Mouse (Mus musculus) limb, embryonic 11.5 days (tissue): ENCODE measurements around the gene Mcoln2. TPM values are rescaled to one million over a fixed set of nuclear protein-coding genes. Genes with fewer than 3 reads are reported as not detected.
A peak's percentile ranks its signal among the peaks of the same experiment; 100 is the strongest.

ENCODE experiments used
- ATAC-seq: fragments of 200-750 bp; cut with Nextera tagmentation; 2 replicates; pipeline ENCODE4 v1.8.0; 2017; ENCODE audit warnings: low read depth; ENCODE audit not compliant: insufficient number of reproducible peaks, low FRiP score, low TSS enrichment
- DNase-seq: peaks from one replicate; pipeline ENCODE4 v3.0.0-alpha.2; 2015; ENCODE audit warnings: low spot score
- H3K27ac ChIP-seq: fragments of 300-500 bp; sonication (generic); replicated peaks from 2 replicates; pipeline ENCODE4 v1.5.1; 2014; ENCODE audit warnings: low read depth, mild to moderate bottlenecking, low read length
- H3K27me3 ChIP-seq: fragments of 300-500 bp; sonication (generic); 2 replicates; pipeline ENCODE4 v1.6.1; 2014; ENCODE audit warnings: mild to moderate bottlenecking, low read length, mixed read lengths; ENCODE audit not compliant: control insufficient read depth, insufficient read depth
- H3K36me3 ChIP-seq: fragments of 300-500 bp; sonication (generic); 2 replicates; pipeline ENCODE4 v1.6.1; 2014; ENCODE audit warnings: mild to moderate bottlenecking, low read length, moderate library complexity, mixed read lengths; ENCODE audit not compliant: control insufficient read depth, insufficient read depth
- H3K4me1 ChIP-seq: fragments of 300-500 bp; sonication (generic); 2 replicates; pipeline ENCODE4 v1.6.1; 2014; ENCODE audit warnings: low read length, mixed read lengths; ENCODE audit not compliant: control insufficient read depth, insufficient read depth
- H3K4me2 ChIP-seq: fragments of 300-500 bp; sonication (generic); 2 replicates; pipeline ENCODE4 v1.6.1; 2014; ENCODE audit warnings: low read depth, mild to moderate bottlenecking, moderate library complexity; ENCODE audit not compliant: severe bottlenecking
- H3K4me3 ChIP-seq: fragments of 300-500 bp; sonication (generic); 2 replicates; pipeline ENCODE4 v1.5.1; 2014; ENCODE audit warnings: low read depth, low read length
- H3K9ac ChIP-seq: fragments of 300-500 bp; sonication (generic); 2 replicates; pipeline ENCODE4 v1.6.1; 2014; ENCODE audit warnings: mild to moderate bottlenecking, low read length
- H3K9me3 ChIP-seq: fragments of 300-500 bp; sonication (generic); 2 replicates; pipeline ENCODE4 v1.6.1; 2016; ENCODE audit warnings: low read length; ENCODE audit not compliant: control insufficient read depth
- WGBS: fragments of 180-500 bp; shearing (Covaris S2); extraction: QIAGEN DNeasy Blood & Tissue Kit; methylation state at CpG from one replicate; pipeline ENCODE4 v1.1.7; 2014; 5-methylcytosine and 5-hydroxymethylcytosine counted together
- polyA plus RNA-seq: library from polyadenylated mRNA; unstranded; fragments of >200 nt; fragmentation: Nextera tagmentation; extraction: Ambion mirVana; gene quantifications from 2 replicates; pipeline ENCODE4 v1.2.1, GENCODE M21; 2014

Mcoln2 gene
- polyA plus RNA-seq: 0.63 and 1.1 TPM in 2 replicates

- no peaks in the 10 kb centered on the region for H3K27me3 ChIP-seq
- no peak within 1 kb of the TSS for H3K27ac ChIP-seq
- no peaks in the 10 kb centered on the region for H3K36me3 ChIP-seq
- DNase-seq (peak; percentile 24), ATAC-seq (peak; percentile 49; the same call in 1 of the 2 replicates)
- peak within 1 kb of the TSS; percentile 40 for H3K4me3 ChIP-seq
- peaks cover 11% of the 10 kb centered on the region for H3K4me1 ChIP-seq
- H3K9ac ChIP-seq: peak within 1 kb of the TSS; percentile 49
- H3K9me3 ChIP-seq: no peaks in the 10 kb centered on the region
- H3K4me2 ChIP-seq: peak within 1 kb of the TSS; percentile 92
- WGBS: 10% methylated on average over 33 of the region's 34 CpGs
Measured at GRCm38 (mm10) chr3:146149156-146150057, at the start of gene Mcoln2. Mcoln2 (plus strand) TSS chr3:146149833.

- no peak overlapping the region for H3K4me3 ChIP-seq
- no peaks in the 10 kb centered on the region for H3K4me1 ChIP-seq
- no peak overlapping the region for H3K9ac ChIP-seq
- H3K9me3 ChIP-seq: no peaks in the 10 kb centered on the region
- no peak overlapping the region for H3K27ac ChIP-seq
- no peak for DNase-seq
- no peak overlapping the region for H3K4me2 ChIP-seq
- no peak for ATAC-seq
- H3K27me3 ChIP-seq: no peaks in the 10 kb centered on the region
- H3K36me3 ChIP-seq: no peaks in the 10 kb centered on the region
Measured at GRCm38 (mm10) chr3:146099925-146100324, 49.7 kb upstream of the Mcoln2 start.

GRCm38 (mm10) chr3:146102049-146102448 lies 47.6 kb upstream of the Mcoln2 start:
- Histone ChIP-seq H3K4me1 (no peaks in the 10 kb centered on the region), H3K9me3 (no peaks in the 10 kb centered on the region), H3K27me3 (no peaks in the 10 kb centered on the region), H3K4me3 (no peak overlapping the region), H3K27ac (no peak overlapping the region), H3K9ac (no peak overlapping the region), H3K4me2 (no peak overlapping the region), H3K36me3 (no peaks in the 10 kb centered on the region)
- DNase-seq: no peak
- 58% methylated on average over 6 of the region's 6 CpGs for WGBS
- ATAC-seq: no peak

GRCm38 (mm10) chr3:146107116-146107849 lies 42.4 kb upstream of the Mcoln2 start:
- Histone ChIP-seq H3K9ac (no peak overlapping the region; the same call in 1 of the 2 replicates), H3K27ac (no peak overlapping the region), H3K4me1 (no peaks in the 10 kb centered on the region), H3K27me3 (no peaks in the 10 kb centered on the region), H3K9me3 (no peaks in the 10 kb centered on the region), H3K36me3 (no peaks in the 10 kb centered on the region), H3K4me2 (peak overlapping the region; percentile 37), H3K4me3 (peak overlapping the region; percentile 15)
- DNase-seq (no peak), ATAC-seq (peak; percentile 22; the same call in 1 of the 2 replicates)
- WGBS: 6% methylated on average over 18 of the region's 18 CpGs

- Histone ChIP-seq H3K4me2 (peak within 1 kb of the TSS; percentile 37), H3K27me3 (no peaks in the 10 kb centered on the region), H3K27ac (no peak within 1 kb of the TSS), H3K4me3 (peak within 1 kb of the TSS; percentile 15), H3K36me3 (no peaks in the 10 kb centered on the region), H3K4me1 (no peaks in the 10 kb centered on the region), H3K9ac (no peak within 1 kb of the TSS; the same call in 1 of the 2 replicates), H3K9me3 (no peaks in the 10 kb centered on the region)
- ATAC-seq: peak; percentile 92
- 13% methylated on average over 18 of the region's 18 CpGs for WGBS
- peak; percentile 72 for DNase-seq
Measured at GRCm38 (mm10) chr3:146107921-146108571, 41.6 kb upstream of the Mcoln2 start, which contains the start of gene Wdr63. Wdr63 (minus strand) TSS chr3:146108130.

- H3K4me2 ChIP-seq: no peak overlapping the region
- no peaks in the 10 kb centered on the region for H3K36me3 ChIP-seq
- H3K4me1 ChIP-seq: no peaks in the 10 kb centered on the region
- H3K4me3 ChIP-seq: no peak overlapping the region
- 67% methylated on average over 2 of the region's 2 CpGs for WGBS
- H3K27me3 ChIP-seq: no peaks in the 10 kb centered on the region
- ATAC-seq: no peak
- no peak overlapping the region for H3K9ac ChIP-seq
- H3K9me3 ChIP-seq: no peaks in the 10 kb centered on the region
- DNase-seq: no peak
- no peak overlapping the region for H3K27ac ChIP-seq
Measured at GRCm38 (mm10) chr3:146108945-146109344, 40.7 kb upstream of the Mcoln2 start.

GRCm38 (mm10) chr3:146110358-146110757 lies 39.3 kb upstream of the Mcoln2 start:
- no peak overlapping the region for H3K27ac ChIP-seq
- DNase-seq: no peak
- H3K4me2 ChIP-seq: no peak overlapping the region
- H3K36me3 ChIP-seq: no peaks in the 10 kb centered on the region
- no peak overlapping the region for H3K4me3 ChIP-seq
- ATAC-seq: no peak
- H3K27me3 ChIP-seq: no peaks in the 10 kb centered on the region
- H3K9ac ChIP-seq: no peak overlapping the region
- 82% methylated on average over 2 of the region's 2 CpGs for WGBS
- no peaks in the 10 kb centered on the region for H3K9me3 ChIP-seq
- no peaks in the 10 kb centered on the region for H3K4me1 ChIP-seq

DNA sequence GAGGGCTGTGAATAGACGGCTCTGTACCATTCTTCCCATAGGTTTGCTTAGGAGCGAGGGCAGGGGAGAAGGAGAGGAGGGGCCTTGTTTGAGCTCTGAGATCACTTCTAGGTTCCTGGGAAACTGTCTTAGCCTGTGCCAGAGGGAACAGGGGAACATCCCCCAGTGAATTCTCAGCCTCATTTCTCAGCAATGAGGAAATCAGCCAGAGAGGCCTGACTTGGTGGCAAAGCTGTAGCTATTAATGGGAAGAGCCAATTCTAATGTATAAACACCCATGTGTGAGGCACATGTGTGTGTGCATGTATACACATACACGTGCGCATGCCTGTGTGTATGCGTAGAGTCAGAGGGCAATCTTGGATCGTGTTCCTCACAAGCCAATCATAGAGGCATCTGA lies 38.7 kb upstream of the Mcoln2 start:
- no peak for DNase-seq
- Histone ChIP-seq H3K4me3 (no peak overlapping the region), H3K9me3 (no peaks in the 10 kb centered on the region), H3K27ac (no peak overlapping the region), H3K36me3 (no peaks in the 10 kb centered on the region), H3K4me1 (no peaks in the 10 kb centered on the region), H3K27me3 (no peaks in the 10 kb centered on the region), H3K4me2 (no peak overlapping the region), H3K9ac (no peak overlapping the region)
- ATAC-seq: no peak
- 83% methylated on average over 6 of the region's 6 CpGs for WGBS
